Mouse (Mus musculus) urinary bladder, postnatal 36 days (tissue): ENCODE measurements at regions not wholly inside any gene's neighbourhood (a gene's known extent, or its start where the extent isn't known, plus 50 kb on each side); places are given as distances from the start of the nearest gene placed in this dataset.

Source experiments
- DNase-seq, 2 experiments: peaks; one replicate each; pipeline ENCODE4 v3.0.0; 2022; ENCODE audit warnings: low spot score in 2 of 2, mixed read lengths in 1 of 2

- no peak for DNase-seq
These were observed 125.2 kb upstream of the Tnfaip3 start for GRCm38 (mm10) chr10:19140628-19141027.

- no peak for DNase-seq
These were observed 123.8 kb upstream of the Tnfaip3 start for GRCm38 (mm10) chr10:19139234-19139633.

GRCm38 (mm10) chr10:19138258-19138657, 122.8 kb upstream of the Tnfaip3 start:
- DNase-seq, result no peak

- no peak for DNase-seq
These were observed 112.3 kb upstream of the Tnfaip3 start for GRCm38 (mm10) chr10:19127581-19128291.

GRCm38 (mm10) chr10:19126922-19127321, 111.5 kb upstream of the Tnfaip3 start:
- no peak for DNase-seq

GRCm38 (mm10) chr10:19126438-19126837, 111.0 kb upstream of the Tnfaip3 start:
- DNase-seq, result no peak

- no peak for DNase-seq
These were observed 108.2 kb upstream of the Tnfaip3 start for GRCm38 (mm10) chr10:19123691-19124090.

GRCm38 (mm10) chr10:19122221-19122620, 106.8 kb upstream of the Tnfaip3 start:
- no peak for DNase-seq

- DNase-seq, result no peak
These were observed 104.0 kb upstream of the Tnfaip3 start for GRCm38 (mm10) chr10:19119281-19120049.

GRCm38 (mm10) chr10:19118569-19119280, 103.3 kb upstream of the Tnfaip3 start:
- no peak for DNase-seq

GRCm38 (mm10) chr10:19117071-19117605, 101.7 kb upstream of the Tnfaip3 start:
- no peak for DNase-seq

- DNase-seq, result no peak
These were observed 97.0 kb upstream of the Tnfaip3 start for GRCm38 (mm10) chr10:19112459-19112858.

- no peak for DNase-seq
These were observed 89.8 kb upstream of the Tnfaip3 start for GRCm38 (mm10) chr10:19105231-19105681.

- DNase-seq, result no peak
These were observed 89.3 kb upstream of the Tnfaip3 start for GRCm38 (mm10) chr10:19104671-19105203.

- DNase-seq, result no peak
These were observed 84.2 kb upstream of the Tnfaip3 start for GRCm38 (mm10) chr10:19099369-19100285.

- peak; percentile 20 to 41 for DNase-seq
These were observed 78.8 kb upstream of the Tnfaip3 start for GRCm38 (mm10) chr10:19094297-19094696.

- no peak for DNase-seq
These were observed 78.2 kb upstream of the Tnfaip3 start for GRCm38 (mm10) chr10:19093689-19094088.

GRCm38 (mm10) chr10:19091949-19092348, 76.5 kb upstream of the Tnfaip3 start:
- DNase-seq, result no peak

- no peak for DNase-seq
These were observed 75.7 kb upstream of the Tnfaip3 start for GRCm38 (mm10) chr10:19091110-19091509.

GRCm38 (mm10) chr10:19086995-19087394, 71.5 kb upstream of the Tnfaip3 start:
- DNase-seq, result no peak

GRCm38 (mm10) chr10:19082136-19082535, 66.7 kb upstream of the Tnfaip3 start:
- DNase-seq, result no peak
